Mouse (Mus musculus): ENCODE data around the gene Lrrc38.

Lrrc38 gene

GRCm38 (mm10) chr4:143352301-143352700 is 2.7 kb downstream of the Lrrc38 start:
- no peak for DNase-seq

GRCm38 (mm10) chr4:143361520-143361919 is 12.0 kb downstream of the Lrrc38 start:
- no peak for DNase-seq

- DNase-seq: no peak
Observed at GRCm38 (mm10) chr4:143366415-143367041, 17.0 kb downstream of the Lrrc38 start.

GRCm38 (mm10) chr4:143379480-143379879 is 29.9 kb downstream of the Lrrc38 start:
- no peak for DNase-seq

- peak; percentile 17 for DNase-seq
Observed at GRCm38 (mm10) chr4:143379931-143380715, 30.6 kb downstream of the Lrrc38 start.

- no peak for DNase-seq
Observed at GRCm38 (mm10) chr4:143380716-143381004, 31.1 kb downstream of the Lrrc38 start.

GRCm38 (mm10) chr4:143382163-143382562 is 32.6 kb downstream of the Lrrc38 start:
- no peak for DNase-seq

- no peak for DNase-seq
Observed at GRCm38 (mm10) chr4:143383646-143384045, 34.1 kb downstream of the Lrrc38 start.

GRCm38 (mm10) chr4:143388955-143389702 is 39.6 kb downstream of the Lrrc38 start:
- DNase-seq: peak; percentile 10

GRCm38 (mm10) chr4:143394181-143394580 is 44.6 kb downstream of the Lrrc38 start, which contains the start of gene Pramel1:
TSS of gene Pramel1 (plus strand) at chr4:143394428.
- no peak for DNase-seq

- DNase-seq: peak; percentile 13
Observed at GRCm38 (mm10) chr4:143411566-143412218, 62.1 kb downstream of the Lrrc38 start.

- DNase-seq: peak; percentile 94
Observed at GRCm38 (mm10) chr4:143412219-143413092, 62.9 kb downstream of the Lrrc38 start, which contains the start of gene Pramef8. TSS of gene Pramef8 (plus strand) at chr4:143412426.

- no peak for DNase-seq
Observed at GRCm38 (mm10) chr4:143413621-143414020, 64.1 kb downstream of the Lrrc38 start.

GRCm38 (mm10) chr4:143414121-143414520 is 64.6 kb downstream of the Lrrc38 start:
- DNase-seq: no peak
